Mouse (Mus musculus) retina, embryonic 14.5 days (tissue): ENCODE measurements around the gene Casp3.
"Not testable (repeated sequence)": the region's sequence is repeated elsewhere in the genome, so short reads cannot be mapped to it uniquely, and the experiment has no call there.

Experiments used
- DNase-seq: peaks from one replicate; pipeline ENCODE4 v3.0.0-alpha.2; 2015; ENCODE audit warnings: low spot score

Gene Casp3

DNA sequence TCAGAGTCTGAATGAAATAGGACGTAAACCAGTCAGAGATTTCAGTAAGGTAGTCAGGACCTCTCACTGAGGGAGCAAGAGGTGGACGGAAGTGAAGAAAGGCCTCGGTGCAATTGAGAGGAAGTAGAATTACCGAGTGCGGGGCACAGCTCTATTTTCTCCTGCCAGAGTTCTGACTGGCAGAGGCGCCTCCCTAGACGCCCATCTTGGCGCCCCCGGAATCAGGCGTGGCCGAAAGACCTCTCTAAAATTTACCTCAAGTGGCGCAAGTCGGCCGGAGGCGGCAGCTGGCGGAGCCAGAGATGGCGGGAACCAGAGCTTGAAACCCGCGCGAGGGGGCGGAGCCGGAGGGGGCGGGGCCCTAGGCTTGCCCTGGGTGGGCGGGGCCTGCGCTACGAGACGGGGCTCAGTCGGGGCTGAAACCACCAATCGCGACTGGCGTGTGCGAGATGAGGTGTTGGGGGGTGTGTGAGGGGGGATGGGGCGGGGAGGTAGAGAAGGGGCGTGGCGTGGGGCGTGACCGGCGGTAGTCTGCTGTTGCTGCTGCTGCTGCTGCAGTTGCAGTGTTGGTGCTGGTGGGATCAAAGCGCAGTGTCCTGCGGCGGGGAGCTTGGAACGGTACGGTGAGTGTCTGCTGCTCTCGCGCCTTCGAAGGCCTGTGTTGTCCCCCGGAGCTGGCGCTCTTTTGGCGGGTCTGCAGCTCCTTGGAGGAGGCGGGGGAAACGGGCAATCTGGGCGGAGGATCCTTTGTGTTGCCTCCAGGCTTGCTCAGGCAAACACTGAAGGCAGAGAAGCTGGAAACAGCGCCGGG is at the start of gene Casp3, which contains the start of gene Primpol:
TSS of gene Casp3 (plus strand) at position 413 of the 811 bp plus-strand sequence.
TSS of gene Primpol (minus strand) at position 334 of the 811 bp plus-strand sequence.
- DNase-seq, result peak; percentile 98

DNA sequence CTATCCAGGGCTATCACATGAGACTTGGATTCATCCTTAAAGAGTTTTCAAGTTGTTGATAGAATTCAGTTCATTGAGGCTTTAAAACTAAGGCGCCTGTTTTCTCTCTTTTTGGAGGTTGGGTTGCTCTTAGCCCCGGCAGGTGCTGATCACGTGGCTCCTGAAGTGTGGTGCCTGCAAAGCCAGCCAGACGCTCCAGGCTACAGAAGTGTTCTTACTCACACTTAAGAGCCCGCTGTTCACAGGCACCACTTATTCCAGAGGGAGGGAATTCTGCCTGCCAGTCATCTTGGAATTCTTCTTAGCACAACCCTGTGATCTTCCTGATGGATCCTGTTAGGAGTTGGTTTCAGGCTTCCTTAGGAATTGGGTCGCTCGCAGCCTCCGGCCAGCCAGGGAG is 49.1 kb upstream of the Casp3 start:
- no peak for DNase-seq

GRCm38 (mm10) chr8:46568942-46569341 is 48.1 kb upstream of the Casp3 start:
- DNase-seq, result peak; percentile 36

- DNase-seq, result no peak
These were observed 47.2 kb upstream of the Casp3 start for GRCm38 (mm10) chr8:46569659-46570441.

DNA sequence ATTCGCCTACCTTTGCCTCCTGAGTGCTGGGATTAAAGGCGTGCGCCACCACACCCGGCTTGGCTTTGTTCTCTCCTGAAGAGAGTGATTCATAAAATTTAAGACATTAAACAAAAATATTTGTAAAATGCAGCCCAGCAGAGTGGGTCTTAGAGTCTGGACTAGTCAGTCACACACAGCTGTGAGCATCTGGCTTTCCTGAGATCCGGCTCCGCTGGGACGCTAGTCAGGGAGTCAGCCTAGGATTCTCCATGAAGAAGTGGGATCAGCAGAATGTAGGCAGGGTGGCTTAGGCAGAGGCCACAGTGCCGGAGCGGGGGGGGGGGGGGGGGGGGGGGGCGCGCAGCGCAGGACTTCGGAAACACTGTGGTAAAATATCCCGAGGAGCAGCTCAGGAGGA is 46.4 kb upstream of the Casp3 start:
- no peak for DNase-seq

GRCm38 (mm10) chr8:46573446-46573845 is 43.6 kb upstream of the Casp3 start:
- DNase-seq, result no peak

GRCm38 (mm10) chr8:46573964-46574363 is 43.1 kb upstream of the Casp3 start:
- no peak for DNase-seq

GRCm38 (mm10) chr8:46578794-46579193 is 38.3 kb upstream of the Casp3 start:
- DNase-seq, result no peak

DNA sequence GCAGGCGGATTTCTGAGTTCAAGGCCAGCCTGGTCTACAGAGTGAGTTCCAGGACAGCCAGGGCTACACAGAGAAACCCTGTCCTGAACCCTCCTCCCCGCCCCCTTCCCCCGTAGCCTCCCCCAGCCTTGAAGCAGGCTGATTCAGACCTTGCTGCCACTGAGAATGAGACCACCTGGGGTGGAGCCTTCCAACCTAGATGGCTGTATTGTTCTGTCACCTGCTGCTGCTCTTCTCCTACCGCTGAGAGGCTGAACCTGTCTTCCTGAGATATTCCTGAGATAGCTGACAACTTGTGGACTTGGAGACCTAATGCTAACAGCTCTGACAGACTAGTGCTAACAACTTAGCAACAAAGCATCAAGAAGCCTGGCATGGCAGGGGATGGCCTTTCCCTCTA is 32.8 kb upstream of the Casp3 start:
- DNase-seq, result not testable (repeated sequence)

GRCm38 (mm10) chr8:46585576-46585975 is 31.5 kb upstream of the Casp3 start:
- DNase-seq, result no peak

DNA sequence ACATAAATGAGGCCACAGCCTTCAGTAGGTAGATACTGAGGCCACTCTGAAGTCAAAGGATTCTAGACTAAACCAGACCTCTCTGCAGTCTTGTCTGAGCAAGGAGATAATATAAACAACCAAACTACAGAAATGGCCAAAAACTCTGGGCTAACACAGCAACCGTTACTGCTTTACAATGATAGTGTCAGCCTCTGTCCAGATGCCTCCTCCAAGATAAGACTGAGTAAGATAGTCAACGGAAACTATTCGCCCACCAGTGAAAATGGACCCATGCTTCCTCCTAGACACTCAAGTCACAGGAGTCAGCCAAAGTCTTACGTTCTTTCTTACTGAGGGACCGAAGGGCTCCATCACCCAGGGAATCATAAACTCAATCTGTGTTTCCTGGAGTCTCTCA is 29.2 kb upstream of the Casp3 start:
- DNase-seq, result no peak

- no peak for DNase-seq
These were observed 28.4 kb upstream of the Casp3 start for GRCm38 (mm10) chr8:46588663-46589062.

GRCm38 (mm10) chr8:46593067-46593466 is 24.0 kb upstream of the Casp3 start:
- DNase-seq, result no peak

- no peak for DNase-seq
These were observed 23.3 kb upstream of the Casp3 start for GRCm38 (mm10) chr8:46593772-46594171.

DNA sequence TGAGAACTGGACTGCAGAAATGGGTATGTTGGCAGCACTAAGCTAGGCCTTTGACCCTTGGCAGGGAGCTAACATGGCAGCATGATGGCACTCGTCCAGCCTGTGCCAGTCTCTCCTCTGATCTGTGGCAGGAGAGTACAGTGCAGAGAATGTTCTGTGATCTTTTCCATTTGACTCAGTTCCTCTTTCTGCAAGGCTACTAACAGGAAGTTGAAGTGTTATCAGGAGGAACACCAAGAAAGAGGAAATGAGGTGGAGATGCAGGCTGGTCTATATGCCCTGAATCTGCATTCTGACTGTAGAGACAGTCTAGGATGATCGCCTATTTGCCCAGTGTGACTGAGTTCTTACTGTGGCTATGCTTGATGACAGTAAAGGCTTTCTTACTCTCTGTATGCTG is 21.5 kb upstream of the Casp3 start:
- DNase-seq, result no peak

DNA sequence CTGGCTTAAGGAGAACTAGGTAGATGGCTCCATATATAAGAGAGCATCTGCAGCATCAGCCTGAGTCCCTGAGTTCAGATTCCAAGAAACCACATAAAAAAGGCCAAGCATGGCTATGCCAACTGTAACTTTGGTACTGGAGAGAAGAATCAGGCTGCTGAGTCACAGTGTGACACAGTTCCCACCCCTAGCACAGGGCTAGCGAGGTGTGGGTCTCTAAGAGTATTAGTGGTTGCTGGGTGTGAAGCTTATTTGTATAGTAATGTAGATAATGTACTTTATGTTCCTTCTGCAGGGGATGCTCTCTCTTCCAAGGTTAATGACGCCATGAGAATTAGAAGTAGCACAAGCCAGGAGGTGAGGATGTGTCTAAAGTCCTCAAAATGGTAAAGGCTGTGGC is 20.6 kb upstream of the Casp3 start:
- DNase-seq, result no peak

DNA sequence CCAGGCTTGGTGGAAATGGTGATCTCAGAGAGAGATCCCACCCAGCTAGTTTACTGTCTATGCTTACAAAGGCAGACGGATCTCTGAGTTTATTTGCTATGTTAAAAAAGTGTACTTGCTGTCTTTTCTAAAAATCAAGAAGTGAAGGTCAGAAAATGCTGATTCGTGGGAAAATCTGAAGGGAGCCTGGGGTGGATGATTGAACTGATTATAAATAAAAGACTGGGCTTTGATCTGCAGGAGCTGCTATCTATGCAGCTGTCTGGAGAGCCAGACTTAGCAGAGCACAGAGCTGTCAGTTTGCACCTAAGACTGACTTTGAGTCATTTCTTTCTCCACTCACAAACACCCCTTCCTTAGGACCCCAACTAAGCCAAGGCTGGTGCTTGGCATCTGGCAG is 19.7 kb upstream of the Casp3 start:
- no peak for DNase-seq

DNA sequence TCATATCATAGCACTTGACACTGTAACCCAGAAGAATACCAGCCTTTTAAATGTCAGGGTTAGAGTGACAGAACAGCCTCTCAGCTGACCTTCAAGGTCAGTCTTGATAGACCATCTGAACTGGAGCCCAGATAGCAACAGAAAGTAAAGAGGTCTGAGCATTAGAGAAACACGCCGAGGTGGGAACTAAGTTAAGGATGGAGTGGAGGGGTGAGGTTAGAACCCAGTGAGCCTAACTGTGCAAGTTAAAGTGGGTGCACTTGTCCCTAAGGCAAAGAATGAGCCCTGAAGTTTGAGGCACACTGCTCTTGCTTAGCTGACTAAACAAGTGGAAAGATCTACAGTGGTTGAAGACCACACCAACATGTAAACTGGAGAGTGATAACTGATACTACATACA is 19.0 kb upstream of the Casp3 start:
- no peak for DNase-seq

GRCm38 (mm10) chr8:46598753-46599152 is 18.3 kb upstream of the Casp3 start:
- no peak for DNase-seq

DNA sequence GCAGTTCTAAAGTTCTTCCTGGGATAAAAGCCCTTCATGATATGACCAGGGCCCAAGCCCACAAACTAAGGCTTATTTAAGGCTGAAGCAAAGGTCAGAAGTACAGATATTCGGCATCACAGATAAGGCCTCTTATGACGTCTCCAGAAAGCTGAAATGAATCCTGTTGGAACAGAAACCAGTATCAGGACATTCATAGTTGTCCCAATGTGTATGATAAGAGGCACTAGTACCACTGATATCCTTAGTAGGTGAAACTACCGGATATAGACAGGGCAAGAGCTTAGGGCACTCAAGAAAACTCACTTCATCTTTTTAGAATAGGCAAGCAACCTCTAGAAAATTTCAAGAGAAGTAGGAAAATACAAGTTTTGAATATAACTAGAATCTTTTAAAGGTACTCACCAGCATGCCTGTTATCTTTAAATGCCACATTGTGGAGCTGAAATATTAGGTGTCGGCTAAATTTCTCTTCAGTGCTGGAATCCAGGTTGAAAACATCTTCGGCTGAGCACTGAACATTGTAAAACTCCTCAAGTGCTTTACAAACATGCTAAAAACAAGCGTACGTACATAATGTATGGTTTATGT is 17.7 kb upstream of the Casp3 start:
- no peak for DNase-seq

GRCm38 (mm10) chr8:46600959-46601707 is 16.0 kb upstream of the Casp3 start:
- DNase-seq, result no peak

DNA sequence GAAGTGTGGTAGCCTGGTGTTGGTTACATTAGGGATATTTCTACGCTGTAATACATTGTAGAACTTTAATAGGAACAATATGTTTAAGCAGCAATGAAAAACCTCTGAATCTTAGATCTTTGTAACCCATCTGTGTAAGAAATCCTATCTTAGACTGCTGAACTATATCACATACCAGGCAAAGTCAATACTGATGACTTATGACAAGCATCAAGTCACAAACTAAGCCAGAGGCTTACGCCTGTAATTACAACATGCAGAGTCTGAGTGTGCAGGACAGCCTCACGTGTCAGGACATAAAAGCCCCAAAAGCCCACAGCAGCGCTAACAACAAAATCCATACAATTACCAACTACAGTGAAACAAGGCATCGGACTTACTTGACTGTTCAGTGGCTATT is 13.5 kb upstream of the Casp3 start:
- no peak for DNase-seq
